Mouse (Mus musculus) WW6 (cell line): Measurements from ENCODE around the gene Tgfbr2.

Experiments used
- DNase-seq: peaks from one replicate; pipeline ENCODE4 v3.0.0-alpha.2; 2013; ENCODE audit warnings: low read depth, low spot score

Gene Tgfbr2

GRCm38 (mm10) chr9:116118332-116118872 lies 56.8 kb downstream of the Tgfbr2 start:
- DNase-seq, result no peak

- DNase-seq, result no peak
These were observed 59.3 kb downstream of the Tgfbr2 start for GRCm38 (mm10) chr9:116115875-116116274.

DNA sequence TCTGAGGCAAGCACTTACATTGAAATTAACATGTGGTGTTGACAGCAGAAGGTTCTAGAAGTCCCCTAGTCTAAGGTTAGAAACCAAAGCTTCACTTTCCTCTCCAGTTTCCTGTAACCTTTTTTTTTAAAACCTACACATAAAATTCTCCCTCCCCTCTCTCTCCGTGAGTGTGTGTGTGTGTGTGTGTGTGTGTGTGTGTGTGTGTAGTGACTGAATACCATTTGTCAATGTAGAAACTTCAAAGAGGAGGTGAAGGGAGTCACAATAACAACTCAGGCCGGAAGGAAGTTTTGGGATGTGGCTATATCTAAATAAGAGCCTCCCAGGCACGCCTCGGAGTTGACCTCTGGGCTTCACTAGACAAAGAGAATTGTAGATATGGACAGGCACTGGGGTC lies 60.8 kb downstream of the Tgfbr2 start:
- DNase-seq, result no peak

- no peak for DNase-seq
These were observed 63.8 kb downstream of the Tgfbr2 start for GRCm38 (mm10) chr9:116111149-116111970.

DNA sequence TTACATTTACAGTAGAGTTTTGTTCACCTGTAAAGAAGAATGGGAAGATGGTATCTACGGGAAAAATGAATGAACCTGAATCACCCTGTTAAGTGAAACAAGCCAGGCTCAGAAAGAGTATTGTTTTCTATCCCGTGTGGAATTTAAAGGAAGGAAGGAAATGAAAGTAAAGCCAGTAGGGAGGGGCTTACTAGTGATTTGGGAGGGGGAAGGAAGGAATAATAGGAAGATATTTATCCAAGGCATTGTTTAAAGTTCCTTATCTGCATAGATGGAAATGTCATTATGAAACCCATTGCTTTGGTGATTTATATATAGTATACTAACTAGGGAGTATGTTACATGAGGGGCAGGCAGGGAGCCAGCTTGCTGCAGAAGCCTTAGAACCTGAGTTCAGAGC lies 66.4 kb downstream of the Tgfbr2 start:
- no peak for DNase-seq

DNA sequence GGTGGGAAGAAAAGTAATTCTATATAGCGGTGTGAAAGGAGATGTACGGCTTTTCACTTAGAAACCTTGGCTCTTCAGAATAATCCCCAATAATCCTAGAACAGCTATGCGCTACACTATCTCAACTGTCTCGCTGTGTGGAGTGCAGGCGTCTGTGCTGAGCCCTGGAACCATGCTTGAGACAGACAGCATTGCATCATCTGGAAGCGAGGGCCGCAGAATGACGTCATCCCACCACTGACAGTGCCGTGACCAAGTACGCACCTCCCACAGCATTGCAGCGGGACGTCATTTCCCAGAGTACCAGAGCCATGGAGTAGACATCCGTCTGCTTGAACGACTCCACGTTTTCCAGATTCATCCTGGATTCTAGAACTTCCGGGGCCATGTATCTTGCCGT lies 70.4 kb downstream of the Tgfbr2 start:
- no peak for DNase-seq

DNA sequence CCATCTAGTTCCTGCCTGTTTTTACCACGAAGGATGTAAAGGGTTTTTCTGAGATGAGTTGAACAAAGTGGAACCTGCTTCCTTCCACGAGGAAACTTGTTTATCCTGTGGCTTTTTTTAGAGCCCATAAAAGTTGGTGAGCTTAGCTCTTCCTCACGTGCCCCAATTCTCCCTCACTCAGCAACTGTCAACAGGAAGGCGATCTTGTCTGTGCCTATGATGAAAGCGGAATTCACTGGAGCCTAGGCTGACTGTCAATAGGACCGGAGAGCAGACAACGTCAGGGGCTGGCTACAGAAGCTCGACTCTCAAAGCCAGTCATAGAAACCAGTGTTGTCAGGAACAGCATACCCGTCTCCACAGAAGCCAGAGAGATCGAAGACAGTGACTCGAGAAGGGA lies 73.3 kb downstream of the Tgfbr2 start:
- DNase-seq, result no peak

- DNase-seq, result no peak
These were observed 75.1 kb downstream of the Tgfbr2 start for GRCm38 (mm10) chr9:116100015-116100414.

GRCm38 (mm10) chr9:116099596-116099993 lies 75.6 kb downstream of the Tgfbr2 start:
- DNase-seq, result no peak

DNA sequence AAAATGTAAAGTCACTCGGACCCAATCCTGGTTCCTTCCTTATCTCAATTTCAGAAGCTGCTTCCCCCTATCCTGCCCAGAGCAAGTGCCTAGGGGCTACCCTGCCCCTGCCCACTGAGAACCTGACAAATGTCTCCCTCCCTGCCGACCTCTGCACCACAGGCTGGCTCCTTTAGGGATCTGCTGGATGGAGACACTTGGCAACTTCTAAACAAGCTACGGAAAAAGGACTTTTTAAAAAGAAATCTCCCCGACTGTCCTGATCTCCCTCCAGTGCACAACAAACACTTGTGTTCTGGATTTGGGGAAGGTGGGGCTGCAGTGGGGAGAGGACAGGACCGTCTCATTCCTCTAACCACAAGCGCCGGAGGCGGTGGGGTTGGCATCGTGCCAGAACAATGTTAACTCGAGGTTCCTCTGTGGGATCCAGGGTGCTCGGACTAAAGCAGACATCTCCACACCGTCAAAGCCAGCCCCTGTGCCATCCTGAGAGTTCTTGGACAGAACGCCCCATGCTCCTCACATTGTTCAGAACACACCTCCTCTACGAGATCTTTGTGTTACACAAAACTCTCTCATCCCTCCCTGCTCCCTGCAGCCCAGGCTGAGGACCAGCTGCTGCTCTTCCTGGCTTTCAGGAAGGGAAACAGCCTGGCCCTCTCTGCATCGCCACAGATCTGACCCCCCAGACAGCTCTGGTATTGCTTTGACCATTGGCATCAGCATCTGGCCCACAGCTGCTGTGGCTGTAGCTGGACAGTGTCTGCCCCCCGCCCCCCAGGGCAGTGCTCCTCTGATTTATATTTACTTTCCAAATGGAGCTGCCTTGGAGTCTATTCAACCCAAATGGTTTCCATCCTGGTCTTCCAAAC lies 76.2 kb downstream of the Tgfbr2 start:
- no peak for DNase-seq

DNA sequence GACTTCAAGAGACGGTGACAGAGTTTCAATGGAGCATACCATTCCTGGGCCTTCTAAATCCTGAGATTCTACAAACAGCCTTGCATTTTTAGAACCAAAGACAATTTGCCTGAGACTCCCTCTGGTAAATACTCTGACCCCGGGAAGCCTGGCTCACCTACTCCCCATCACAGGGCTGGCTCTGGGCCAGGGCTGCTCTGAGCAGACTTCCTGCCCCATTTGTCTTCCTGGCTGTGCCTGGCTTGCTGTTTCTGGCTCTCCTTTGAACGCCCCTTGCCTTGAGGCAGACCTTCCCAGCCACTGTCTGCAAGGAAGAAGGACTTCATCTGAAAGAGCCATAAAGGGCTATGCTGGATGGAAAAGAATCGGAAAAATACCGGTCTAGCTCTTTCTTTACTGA lies 83.2 kb downstream of the Tgfbr2 start:
- DNase-seq, result no peak

DNA sequence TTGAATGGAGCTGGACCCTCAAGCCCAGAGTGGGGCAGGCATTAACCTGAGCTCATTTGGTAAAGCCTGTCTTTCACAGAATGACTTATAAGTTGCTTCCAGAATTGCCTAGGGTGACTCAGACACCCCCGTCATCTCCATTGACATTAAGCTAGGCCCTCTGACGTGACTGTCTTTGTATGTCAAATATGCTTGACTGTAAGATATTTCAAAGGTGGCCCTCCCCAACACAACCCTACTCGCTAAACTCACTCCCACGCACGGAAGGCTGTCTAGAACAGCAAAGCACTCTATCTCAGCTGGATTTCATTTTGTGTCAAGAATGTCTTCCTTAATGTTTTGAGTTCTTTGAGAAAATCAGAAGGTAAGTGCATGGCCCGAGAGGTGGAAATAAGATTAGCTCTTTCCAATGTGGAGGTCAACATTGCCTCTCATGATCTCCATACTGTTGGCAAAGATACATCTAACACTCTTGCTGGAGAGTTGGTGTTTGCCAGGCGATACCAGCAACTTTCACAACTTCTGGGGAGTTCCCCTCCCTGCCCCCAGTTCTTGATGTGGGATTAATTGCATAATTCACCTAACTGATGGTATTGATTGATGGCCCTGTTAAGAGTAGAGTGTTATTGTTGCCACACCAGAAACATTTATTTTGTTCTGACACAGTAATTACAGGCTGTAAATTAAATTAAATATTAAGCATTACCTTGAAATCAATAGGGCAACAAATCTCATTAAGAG lies 83.9 kb downstream of the Tgfbr2 start:
- no peak for DNase-seq

DNA sequence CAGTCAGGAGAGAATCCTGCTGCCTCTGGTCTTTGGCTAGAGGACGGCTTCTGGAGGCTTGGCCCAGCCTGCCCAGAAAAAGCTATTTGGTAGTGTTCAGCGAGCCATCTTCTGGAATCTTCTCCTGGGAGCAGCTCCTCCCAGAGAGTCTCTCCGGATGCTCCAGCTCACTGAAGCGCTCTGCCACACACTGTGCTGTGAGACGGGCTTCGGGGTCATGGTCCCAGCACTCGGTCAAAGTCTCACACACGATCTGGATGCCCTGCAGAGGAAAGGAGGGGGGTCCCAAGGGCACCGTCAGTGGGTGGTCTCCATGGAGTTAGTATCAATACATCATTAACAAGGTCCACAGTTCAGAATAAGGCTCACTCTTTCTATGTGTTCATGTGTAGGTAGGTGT lies 84.9 kb downstream of the Tgfbr2 start:
- no peak for DNase-seq

- no peak for DNase-seq
These were observed 86.2 kb downstream of the Tgfbr2 start for GRCm38 (mm10) chr9:116088912-116089311.

GRCm38 (mm10) chr9:116087880-116088279 lies 87.3 kb downstream of the Tgfbr2 start:
- DNase-seq, result peak; percentile 16

GRCm38 (mm10) chr9:116087263-116087662 lies 87.9 kb downstream of the Tgfbr2 start:
- no peak for DNase-seq

GRCm38 (mm10) chr9:116085999-116086398 lies 89.2 kb downstream of the Tgfbr2 start:
- DNase-seq, result no peak

DNA sequence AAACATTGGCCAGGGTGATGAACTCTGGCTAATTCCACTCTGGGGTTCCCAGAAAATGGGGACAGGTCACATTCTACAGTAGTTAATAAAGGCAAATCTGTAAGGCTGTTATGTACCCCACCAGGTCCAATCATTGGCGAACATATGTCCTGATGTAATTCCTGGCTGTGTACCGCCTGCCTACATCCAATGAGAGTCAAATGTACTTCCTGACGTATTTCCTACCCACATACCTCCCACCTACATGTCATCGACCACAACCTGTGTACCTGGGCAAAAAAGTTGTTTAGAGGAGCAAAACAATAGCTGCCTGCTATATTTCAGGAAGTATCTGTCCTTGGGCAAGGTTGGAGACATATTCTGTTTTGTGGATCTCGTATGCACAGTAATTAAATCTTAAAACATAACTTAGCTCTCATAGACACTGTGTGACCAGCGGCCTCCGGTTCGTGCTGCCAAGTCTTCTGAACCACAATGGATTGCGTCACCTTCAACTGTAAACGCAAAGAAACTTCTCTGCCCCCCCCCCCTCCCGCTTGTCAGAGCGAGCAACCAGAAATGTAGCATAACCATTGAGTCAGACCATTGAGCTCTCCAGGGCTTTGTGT lies 90.7 kb downstream of the Tgfbr2 start:
- no peak for DNase-seq

DNA sequence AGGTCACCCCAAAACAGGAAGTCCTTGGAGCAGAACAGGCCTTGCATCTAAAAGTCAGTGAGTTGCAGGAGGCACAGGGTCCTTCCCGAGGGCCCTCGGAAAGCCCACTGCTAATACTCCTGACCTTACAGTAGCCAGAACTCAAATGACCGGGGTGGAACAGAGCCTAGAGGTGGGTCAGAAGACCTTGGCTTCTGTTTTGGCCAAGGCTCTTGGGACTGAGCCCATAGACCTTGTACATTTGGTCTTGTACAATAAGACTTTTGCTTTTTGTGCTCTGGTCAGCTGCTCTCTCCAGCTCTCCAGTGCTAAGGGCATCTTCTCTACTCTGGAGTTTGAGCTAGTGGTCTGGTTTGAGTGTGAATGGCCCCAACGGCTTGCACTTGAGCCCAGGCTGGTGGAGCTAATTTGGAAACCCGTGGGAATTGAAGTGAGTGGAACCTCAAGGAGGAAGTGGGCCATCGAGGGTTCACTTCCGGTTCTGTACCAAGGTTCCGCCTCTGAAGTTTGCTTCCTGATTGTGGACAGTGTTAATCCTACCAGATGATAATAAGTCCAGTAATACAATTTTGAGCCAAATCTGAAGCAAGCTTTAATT lies 91.3 kb downstream of the Tgfbr2 start:
- no peak for DNase-seq

- no peak for DNase-seq
These were observed 91.9 kb downstream of the Tgfbr2 start for GRCm38 (mm10) chr9:116083300-116083699.

GRCm38 (mm10) chr9:116081781-116082180 lies 93.4 kb downstream of the Tgfbr2 start:
- DNase-seq, result no peak
